Mouse (Mus musculus): ENCODE results near the gene A430033K04Rik. TPM values are rescaled to one million over a fixed set of nuclear protein-coding genes. Genes with fewer than 3 reads are reported as not detected.

Gene A430033K04Rik
- polyA plus RNA-seq, 1 experiment: 3.5 TPM

DNA sequence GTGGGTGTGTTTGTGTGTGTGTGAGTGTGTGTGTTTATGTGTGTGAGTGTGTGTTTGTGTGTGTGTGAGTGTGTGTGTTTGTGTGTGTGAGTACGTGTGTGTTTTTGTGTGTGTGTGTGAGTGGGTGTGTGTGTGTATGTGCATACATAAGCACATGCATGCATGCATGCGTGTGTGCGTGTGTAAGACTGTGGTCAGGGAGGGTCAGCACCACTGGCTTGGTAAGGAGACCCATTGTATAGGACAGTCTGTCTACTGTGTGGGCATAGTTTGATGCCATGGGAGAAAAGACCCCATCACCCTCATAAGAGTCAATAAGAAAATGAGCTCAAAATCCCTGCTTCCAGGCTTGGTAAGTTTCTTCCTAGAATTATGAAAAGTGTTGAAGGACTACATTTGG lies 34.7 kb downstream of the A430033K04Rik start:
- TF ChIP-seq POLR2A (IDR thresholded peaks at IDR 0.05; ENCODE audit: insufficient read depth, low read length) (no peak), EP300 (IDR thresholded peaks at IDR 0.05; ENCODE audit: insufficient read depth, low read depth, low read length) (no peak), CTCF (IDR thresholded peaks at IDR 0.05; ENCODE audit: low read depth, low read length) (no peak)

DNA sequence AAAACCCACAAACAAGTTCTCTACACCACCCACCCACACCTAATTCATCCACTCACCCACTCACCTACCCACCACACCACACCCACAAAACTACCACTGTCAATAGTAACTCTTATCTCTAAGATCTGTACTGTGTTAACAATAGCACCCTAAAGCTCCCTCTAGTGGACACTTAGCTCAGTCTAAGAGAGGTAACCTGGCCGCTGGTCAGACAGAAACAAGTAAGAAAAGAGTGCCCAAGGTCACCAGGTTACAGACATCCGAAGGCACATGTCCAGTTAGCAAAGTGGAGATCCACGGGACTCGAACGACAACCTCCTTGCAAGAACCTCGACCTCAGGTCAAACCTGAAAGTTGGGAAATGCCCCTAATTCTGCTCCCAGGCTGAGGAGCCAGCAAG lies 35.2 kb downstream of the A430033K04Rik start:
- Histone ChIP-seq H3K36me3 (ENCODE audit: control insufficient read depth, insufficient read depth, low read length, poor library complexity, severe bottlenecking) (no peaks in the 10 kb centered on the region), H3K9me3 (replicated peaks; ENCODE audit: control insufficient read depth, insufficient read depth, low read length, poor library complexity, severe bottlenecking) (no peaks in the 10 kb centered on the region)
- TF ChIP-seq POLR2A (IDR thresholded peaks at IDR 0.05; ENCODE audit: insufficient read depth, low read length): no peak
- TF ChIP-seq CTCF (IDR thresholded peaks at IDR 0.05; ENCODE audit: low read depth, low read length): peak; percentile 5

More for the DNA sequence above, 34.7 kb downstream of the A430033K04Rik start:
- H3K36me3 ChIP-seq (ENCODE audit: control insufficient read depth, insufficient read depth, low read length, poor library complexity, severe bottlenecking): no peaks in the 10 kb centered on the region
- no peak overlapping the region for H3K4me3 ChIP-seq (ENCODE audit: low read depth, low read length)
- H3K27me3 ChIP-seq (ENCODE audit: control insufficient read depth, insufficient read depth, low read length, poor library complexity, severe bottlenecking): no peaks in the 10 kb centered on the region
- no peak overlapping the region for H3K27ac ChIP-seq (ENCODE audit: insufficient read depth, low read length)
- no peak overlapping the region for H3K9ac ChIP-seq (ENCODE audit: low read depth, poor library complexity, severe bottlenecking)
- no peaks in the 10 kb centered on the region for H3K9me3 ChIP-seq (replicated peaks; ENCODE audit: control insufficient read depth, insufficient read depth, low read length, poor library complexity, severe bottlenecking)
- no peaks in the 10 kb centered on the region for H3K4me1 ChIP-seq (ENCODE audit: control insufficient read depth, insufficient read depth, low read length)

DNA sequence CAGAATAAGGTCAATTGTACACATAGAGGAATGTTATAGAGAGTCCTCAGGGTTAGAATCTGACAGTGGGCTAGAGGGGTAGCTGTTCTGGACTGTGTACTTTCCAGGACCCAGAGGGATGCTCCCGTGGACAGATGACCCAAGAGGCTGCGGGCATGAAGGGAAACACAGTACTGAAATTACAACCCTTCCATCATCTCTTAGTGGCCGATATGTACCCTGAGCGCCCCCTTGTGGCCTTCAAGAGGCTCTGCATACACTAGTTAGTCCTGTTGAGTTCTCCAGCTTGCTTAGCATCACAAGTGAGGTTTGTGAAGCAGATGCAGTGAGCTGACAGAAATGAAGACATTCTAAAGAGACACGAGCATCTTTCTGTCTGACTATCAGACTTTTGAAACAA lies 36.3 kb downstream of the A430033K04Rik start:
- TF ChIP-seq EP300 (IDR thresholded peaks at IDR 0.05; ENCODE audit: insufficient read depth, low read depth, low read length) (no peak), CTCF (IDR thresholded peaks at IDR 0.05; ENCODE audit: low read depth, low read length) (peak; percentile 61), POLR2A (IDR thresholded peaks at IDR 0.05; ENCODE audit: insufficient read depth, low read length) (no peak)
- no peaks in the 10 kb centered on the region for H3K27me3 ChIP-seq (ENCODE audit: control insufficient read depth, insufficient read depth, low read length, poor library complexity, severe bottlenecking)
- no peaks in the 10 kb centered on the region for H3K4me1 ChIP-seq (ENCODE audit: control insufficient read depth, insufficient read depth, low read length)
- H3K9me3 ChIP-seq (replicated peaks; ENCODE audit: control insufficient read depth, insufficient read depth, low read length, poor library complexity, severe bottlenecking): no peaks in the 10 kb centered on the region
- no peak overlapping the region for H3K27ac ChIP-seq (ENCODE audit: insufficient read depth, low read length)
- no peak overlapping the region for H3K4me3 ChIP-seq (ENCODE audit: low read depth, low read length)
- H3K36me3 ChIP-seq (ENCODE audit: control insufficient read depth, insufficient read depth, low read length, poor library complexity, severe bottlenecking): no peaks in the 10 kb centered on the region
- no peak overlapping the region for H3K9ac ChIP-seq (ENCODE audit: low read depth, poor library complexity, severe bottlenecking)

More for the DNA sequence above, 35.2 kb downstream of the A430033K04Rik start:
- no peak overlapping the region for H3K27ac ChIP-seq (ENCODE audit: insufficient read depth, low read length)
- H3K27me3 ChIP-seq (ENCODE audit: control insufficient read depth, insufficient read depth, low read length, poor library complexity, severe bottlenecking): no peaks in the 10 kb centered on the region
- H3K4me1 ChIP-seq (ENCODE audit: control insufficient read depth, insufficient read depth, low read length): no peaks in the 10 kb centered on the region
- H3K9ac ChIP-seq (ENCODE audit: low read depth, poor library complexity, severe bottlenecking): no peak overlapping the region
- H3K4me3 ChIP-seq (ENCODE audit: low read depth, low read length): no peak overlapping the region

DNA sequence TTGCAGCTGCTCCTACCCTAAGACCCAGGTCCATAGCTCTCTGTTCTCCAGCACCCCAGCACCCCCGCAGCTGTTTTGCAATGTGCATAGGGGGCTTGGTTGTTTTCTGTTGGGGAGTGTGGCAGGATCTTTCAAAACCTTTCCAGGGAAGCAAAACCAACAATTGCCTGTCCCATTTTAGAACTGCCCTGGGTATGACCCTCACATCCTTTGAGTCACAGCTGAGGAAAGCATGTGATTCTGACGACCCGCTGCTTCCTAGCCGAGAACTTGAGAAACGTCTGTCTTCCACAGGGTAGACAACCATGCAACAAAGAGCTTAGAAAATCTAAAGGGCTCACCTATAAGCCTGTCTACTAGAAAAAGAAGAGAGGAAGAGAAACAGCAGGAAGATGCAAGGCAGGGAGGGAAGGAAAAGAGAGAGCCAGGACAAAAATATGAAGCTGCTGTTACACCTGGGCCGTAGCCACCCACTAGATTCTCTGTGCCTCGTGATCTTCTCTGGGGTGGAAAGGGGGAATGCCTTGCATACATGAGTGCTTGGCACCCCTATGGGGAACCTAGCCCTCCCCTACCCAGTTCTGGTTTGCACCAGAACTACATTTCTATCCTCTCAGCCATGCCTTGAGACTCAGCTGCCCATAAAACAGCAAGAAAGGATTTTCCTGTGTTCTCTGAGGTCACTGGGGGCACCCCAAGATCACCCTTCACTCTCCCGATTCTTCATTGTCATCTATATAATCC lies 60.5 kb downstream of the A430033K04Rik start:
- no peaks in the 10 kb centered on the region for H3K9me3 ChIP-seq (replicated peaks; ENCODE audit: control insufficient read depth, insufficient read depth, low read length, poor library complexity, severe bottlenecking)
- TF ChIP-seq POLR2A (IDR thresholded peaks at IDR 0.05; ENCODE audit: insufficient read depth, low read length): no peak
- no peak for TF ChIP-seq EP300 (IDR thresholded peaks at IDR 0.05; ENCODE audit: insufficient read depth, low read depth, low read length)
- TF ChIP-seq CTCF (IDR thresholded peaks at IDR 0.05; ENCODE audit: low read depth, low read length): no peak
- no peak overlapping the region for H3K4me3 ChIP-seq (ENCODE audit: low read depth, low read length)
- H3K27ac ChIP-seq (ENCODE audit: insufficient read depth, low read length): no peak overlapping the region
- H3K4me1 ChIP-seq (ENCODE audit: control insufficient read depth, insufficient read depth, low read length): no peaks in the 10 kb centered on the region
- no peaks in the 10 kb centered on the region for H3K36me3 ChIP-seq (ENCODE audit: control insufficient read depth, insufficient read depth, low read length, poor library complexity, severe bottlenecking)
- H3K27me3 ChIP-seq (ENCODE audit: control insufficient read depth, insufficient read depth, low read length, poor library complexity, severe bottlenecking): no peaks in the 10 kb centered on the region
- no peak overlapping the region for H3K9ac ChIP-seq (ENCODE audit: low read depth, poor library complexity, severe bottlenecking)

DNA sequence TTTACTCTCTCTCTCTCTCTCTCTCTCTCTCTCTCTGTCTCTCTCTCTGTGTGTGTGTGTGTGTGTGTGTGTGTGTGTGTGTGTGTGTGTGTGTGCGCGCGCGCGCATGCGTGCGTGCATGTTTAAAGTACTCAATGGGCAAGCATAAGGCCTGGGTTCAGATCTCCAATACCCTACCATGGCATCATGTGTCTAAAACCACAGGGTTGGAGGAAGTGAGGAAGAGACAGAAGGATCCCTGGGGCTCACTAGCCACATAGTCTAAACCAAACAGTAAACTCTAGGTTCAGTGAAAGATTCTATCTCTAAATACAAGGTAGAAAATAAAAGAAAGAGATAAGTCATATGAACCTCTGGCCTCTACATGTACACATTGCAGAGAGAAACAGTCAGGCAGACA lies 61.2 kb downstream of the A430033K04Rik start:
- Histone ChIP-seq H3K36me3 (ENCODE audit: control insufficient read depth, insufficient read depth, low read length, poor library complexity, severe bottlenecking) (no peaks in the 10 kb centered on the region), H3K9me3 (replicated peaks; ENCODE audit: control insufficient read depth, insufficient read depth, low read length, poor library complexity, severe bottlenecking) (no peaks in the 10 kb centered on the region), H3K27me3 (ENCODE audit: control insufficient read depth, insufficient read depth, low read length, poor library complexity, severe bottlenecking) (no peaks in the 10 kb centered on the region), H3K4me3 (ENCODE audit: low read depth, low read length) (no peak overlapping the region), H3K4me1 (ENCODE audit: control insufficient read depth, insufficient read depth, low read length) (no peaks in the 10 kb centered on the region), H3K9ac (ENCODE audit: low read depth, poor library complexity, severe bottlenecking) (no peak overlapping the region), H3K27ac (ENCODE audit: insufficient read depth, low read length) (no peak overlapping the region)
- TF ChIP-seq POLR2A (IDR thresholded peaks at IDR 0.05; ENCODE audit: insufficient read depth, low read length) (no peak), CTCF (IDR thresholded peaks at IDR 0.05; ENCODE audit: low read depth, low read length) (no peak), EP300 (IDR thresholded peaks at IDR 0.05; ENCODE audit: insufficient read depth, low read depth, low read length) (no peak)

DNA sequence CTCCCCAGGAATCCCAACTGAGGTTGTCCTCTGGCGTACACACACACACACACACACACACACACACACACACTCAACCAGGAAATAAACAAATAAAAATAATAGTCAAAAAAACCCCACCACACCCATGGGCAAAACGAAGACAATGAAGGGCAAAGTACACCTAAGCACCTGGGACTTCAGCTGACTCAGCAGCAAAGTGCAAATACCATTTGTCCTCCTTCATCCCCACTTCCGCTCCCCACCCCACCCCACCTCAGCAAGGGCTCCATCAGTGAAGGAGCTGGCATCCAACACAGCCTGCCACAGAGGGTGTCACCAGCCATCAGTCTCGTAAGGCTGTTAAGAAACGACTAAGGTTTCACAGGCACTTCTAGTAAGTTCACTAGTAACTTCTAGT lies 64.8 kb downstream of the A430033K04Rik start:
- H3K27ac ChIP-seq (ENCODE audit: insufficient read depth, low read length): no peak overlapping the region
- H3K4me3 ChIP-seq (ENCODE audit: low read depth, low read length): no peak overlapping the region
- H3K36me3 ChIP-seq (ENCODE audit: control insufficient read depth, insufficient read depth, low read length, poor library complexity, severe bottlenecking): no peaks in the 10 kb centered on the region
- H3K9me3 ChIP-seq (replicated peaks; ENCODE audit: control insufficient read depth, insufficient read depth, low read length, poor library complexity, severe bottlenecking): no peaks in the 10 kb centered on the region
- no peaks in the 10 kb centered on the region for H3K27me3 ChIP-seq (ENCODE audit: control insufficient read depth, insufficient read depth, low read length, poor library complexity, severe bottlenecking)
- no peak for TF ChIP-seq CTCF (IDR thresholded peaks at IDR 0.05; ENCODE audit: low read depth, low read length)
- TF ChIP-seq EP300 (IDR thresholded peaks at IDR 0.05; ENCODE audit: insufficient read depth, low read depth, low read length): no peak
- no peak for TF ChIP-seq POLR2A (IDR thresholded peaks at IDR 0.05; ENCODE audit: insufficient read depth, low read length)
- no peak overlapping the region for H3K9ac ChIP-seq (ENCODE audit: low read depth, poor library complexity, severe bottlenecking)
- no peaks in the 10 kb centered on the region for H3K4me1 ChIP-seq (ENCODE audit: control insufficient read depth, insufficient read depth, low read length)

Data from ES-Bruce4 (cell line).